Mouse (Mus musculus): ENCODE measurements around the gene Sec22c.

Gene Sec22c

DNA sequence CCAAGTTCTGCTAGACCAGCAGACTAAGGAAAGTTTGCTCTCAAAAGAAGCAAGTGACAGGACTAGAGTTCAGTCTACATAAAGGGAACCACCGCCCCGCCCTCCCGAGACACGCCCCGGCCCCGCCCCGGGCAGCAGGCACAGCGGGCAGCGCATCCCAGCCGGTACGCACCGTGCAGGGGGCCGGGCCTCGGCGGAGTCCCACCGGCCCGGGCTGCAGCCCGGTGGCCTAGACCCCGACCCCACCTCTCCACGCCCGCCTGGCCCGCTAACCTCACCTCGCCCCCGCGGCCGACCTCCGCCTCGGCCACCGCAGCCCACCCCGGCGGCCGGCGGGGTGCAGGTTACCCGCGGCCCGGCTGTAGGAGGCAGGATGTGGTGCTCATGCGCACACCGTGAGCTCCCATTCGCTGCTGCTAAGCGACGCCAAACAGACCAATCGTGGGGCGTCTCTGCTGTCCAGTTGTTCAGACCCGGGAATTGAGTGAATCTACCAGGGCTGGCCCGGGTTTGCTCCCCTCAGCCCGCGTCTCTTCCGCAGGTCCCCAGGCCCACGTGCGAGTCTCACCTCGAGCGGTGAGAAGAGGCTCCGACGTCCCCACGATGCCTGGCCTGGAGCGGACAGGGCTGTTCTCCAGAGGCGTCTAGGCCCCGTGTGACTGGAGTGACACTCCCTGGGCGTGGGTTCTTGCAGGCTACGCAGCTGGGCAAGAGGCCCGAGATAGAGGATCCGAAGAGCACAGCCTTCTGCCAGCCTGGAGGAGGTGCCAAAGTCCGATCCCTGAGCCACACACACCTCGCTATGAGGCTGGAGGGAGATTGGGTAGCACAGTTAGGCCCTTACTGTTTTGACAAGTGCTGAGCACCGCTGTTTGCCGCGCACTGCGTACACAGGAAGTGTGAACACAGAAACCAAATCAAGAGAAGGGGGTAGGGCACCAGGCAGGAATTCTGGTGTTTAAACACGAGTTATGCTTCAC lies at the start of gene Sec22c:
TSS of gene Sec22c (minus strand) at position 845 of the 980 bp plus-strand sequence.
- DNase-seq (ENCODE audit: low read depth) = peak; percentile 94

DNA sequence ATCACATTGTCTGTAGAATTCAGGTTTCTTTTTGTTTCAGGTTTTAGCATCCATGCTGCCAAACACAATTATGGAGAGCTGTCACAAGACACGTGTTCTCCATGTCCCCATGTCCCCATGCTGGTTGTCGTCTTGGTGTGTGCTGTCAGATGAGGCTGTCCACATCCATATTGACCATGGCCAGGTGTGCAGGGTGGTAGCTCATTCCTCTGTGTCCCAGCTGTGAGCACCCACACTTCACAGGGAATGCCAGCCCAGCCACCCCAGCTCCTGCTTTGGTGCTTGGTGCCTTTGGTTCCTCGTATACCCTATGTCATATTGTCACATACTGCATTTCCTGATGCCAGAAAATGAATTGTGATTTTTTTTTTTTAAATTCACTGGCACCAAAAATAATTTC lies 49.3 kb upstream of the Sec22c start:
- no peak for DNase-seq (ENCODE audit: low read depth)

- no peak for DNase-seq (ENCODE audit: low read depth)
Observed at GRCm38 (mm10) chr9:121752774-121753173, 47.5 kb upstream of the Sec22c start.

- no peak for DNase-seq (ENCODE audit: low read depth)
Observed at GRCm38 (mm10) chr9:121744051-121744450, 38.8 kb upstream of the Sec22c start.

- no peak for DNase-seq (ENCODE audit: low read depth)
Observed at GRCm38 (mm10) chr9:121741168-121741567, 35.9 kb upstream of the Sec22c start.

DNA sequence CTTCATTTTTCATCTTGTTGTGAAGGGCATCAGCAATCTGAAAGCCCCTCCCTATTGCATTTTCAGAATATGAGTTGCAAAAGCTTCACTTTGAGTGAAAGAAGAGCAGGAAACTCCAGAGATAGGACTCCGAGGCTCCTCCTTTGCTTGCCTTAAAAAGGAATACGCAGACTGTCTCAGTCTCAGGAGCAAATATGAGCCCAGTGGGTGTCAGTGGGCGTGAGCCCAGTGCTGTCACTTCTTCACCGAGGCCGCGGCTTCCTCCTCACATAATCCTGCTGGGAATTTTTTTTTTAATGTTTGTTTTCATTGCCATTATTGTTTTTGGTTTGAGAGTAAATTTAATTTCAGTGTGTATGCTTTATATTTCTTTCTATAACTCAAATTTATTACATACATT lies 35.2 kb upstream of the Sec22c start:
- no peak for DNase-seq (ENCODE audit: low read depth)

DNA sequence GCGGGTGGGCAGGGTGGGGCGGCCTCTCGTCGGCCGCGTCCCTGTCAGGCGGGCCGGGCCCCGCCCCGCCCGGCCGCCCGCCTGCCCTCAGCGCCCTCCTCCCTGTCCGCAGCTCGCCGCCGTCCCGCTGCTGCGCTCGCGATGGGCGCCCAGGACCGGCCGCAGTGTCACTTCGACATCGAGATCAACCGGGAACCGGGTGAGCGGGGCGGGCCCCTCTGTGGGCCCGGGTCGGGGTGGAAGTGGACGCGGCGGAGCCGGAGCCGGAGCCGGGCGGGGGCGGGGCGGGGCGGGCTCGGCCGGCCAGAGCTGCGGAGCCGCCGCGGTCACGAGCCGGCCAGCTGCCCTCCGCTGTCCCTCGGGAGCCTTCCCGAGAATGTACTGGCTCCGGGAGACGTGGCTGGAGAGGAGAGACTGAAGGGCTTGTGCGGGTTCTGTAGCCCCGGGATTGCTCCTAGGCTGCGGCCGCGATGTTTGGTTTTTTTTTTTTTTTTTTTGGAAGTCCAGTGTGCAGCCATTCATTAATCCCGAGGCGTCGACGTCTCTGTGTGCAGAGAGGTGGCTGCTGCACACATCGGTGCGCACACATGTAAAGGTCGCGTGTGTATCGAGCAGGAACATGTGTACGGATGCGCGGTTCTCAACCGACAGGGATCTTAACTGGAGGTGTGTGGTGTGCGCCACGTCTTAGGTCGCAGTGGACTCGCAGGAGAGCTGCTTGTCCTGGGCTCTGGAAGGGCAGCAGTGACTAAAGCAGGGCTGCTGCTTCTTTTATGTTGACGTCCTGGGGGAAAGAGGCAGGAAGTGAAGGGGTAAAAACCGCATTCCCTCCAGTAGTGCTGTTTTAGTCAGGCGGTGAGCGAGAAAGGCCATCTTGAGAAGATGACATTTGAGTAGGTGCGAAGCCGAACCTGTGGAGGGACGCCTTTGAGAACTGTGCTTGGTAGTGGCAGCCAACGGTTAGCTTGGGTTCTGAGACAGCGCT lies 14.3 kb upstream of the Sec22c start:
- no peak for DNase-seq (ENCODE audit: low read depth)

- DNase-seq (ENCODE audit: low read depth) = peak; percentile 98
Observed at GRCm38 (mm10) chr9:121718792-121719318, 13.6 kb upstream of the Sec22c start, which contains the start of gene Nktr. Gene Nktr, plus strand, starts transcription at chr9:121719169.

- no peak for DNase-seq (ENCODE audit: low read depth)
Observed at GRCm38 (mm10) chr9:121718070-121718705, 12.9 kb upstream of the Sec22c start.

- no peak for DNase-seq (ENCODE audit: low read depth)
Observed at GRCm38 (mm10) chr9:121717048-121717447, 11.8 kb upstream of the Sec22c start.

- no peak for DNase-seq (ENCODE audit: low read depth)
Observed at GRCm38 (mm10) chr9:121710584-121710975, 5.3 kb upstream of the Sec22c start.

GRCm38 (mm10) chr9:121709898-121710583 lies 4.8 kb upstream of the Sec22c start, which contains the start of gene Ss18l2:
Gene Ss18l2, plus strand, starts transcription at chr9:121710329.
- DNase-seq (ENCODE audit: low read depth) = peak; percentile 97

- DNase-seq (ENCODE audit: low read depth) = no peak
Observed at GRCm38 (mm10) chr9:121708506-121709486, 3.5 kb upstream of the Sec22c start.

DNA sequence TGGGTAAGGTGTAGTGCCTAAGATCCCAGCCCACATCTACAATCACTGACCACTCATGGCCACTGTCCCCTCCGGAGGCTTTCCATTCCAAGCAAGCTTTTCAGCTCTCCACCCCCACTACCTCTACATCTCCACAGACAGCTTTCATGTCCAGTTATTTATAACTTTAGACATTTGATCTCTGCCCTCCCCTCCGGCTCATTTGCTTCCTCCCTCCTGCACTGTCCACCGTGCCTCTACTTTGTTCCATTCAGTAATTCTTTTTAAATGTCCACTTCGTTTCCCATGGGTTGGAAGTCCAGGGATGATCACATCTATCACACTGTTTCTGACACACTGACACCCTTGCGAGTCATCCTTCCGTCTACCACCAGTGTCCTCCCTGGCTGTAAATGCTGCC lies 2.5 kb upstream of the Sec22c start:
- no peak for DNase-seq (ENCODE audit: low read depth)

DNA sequence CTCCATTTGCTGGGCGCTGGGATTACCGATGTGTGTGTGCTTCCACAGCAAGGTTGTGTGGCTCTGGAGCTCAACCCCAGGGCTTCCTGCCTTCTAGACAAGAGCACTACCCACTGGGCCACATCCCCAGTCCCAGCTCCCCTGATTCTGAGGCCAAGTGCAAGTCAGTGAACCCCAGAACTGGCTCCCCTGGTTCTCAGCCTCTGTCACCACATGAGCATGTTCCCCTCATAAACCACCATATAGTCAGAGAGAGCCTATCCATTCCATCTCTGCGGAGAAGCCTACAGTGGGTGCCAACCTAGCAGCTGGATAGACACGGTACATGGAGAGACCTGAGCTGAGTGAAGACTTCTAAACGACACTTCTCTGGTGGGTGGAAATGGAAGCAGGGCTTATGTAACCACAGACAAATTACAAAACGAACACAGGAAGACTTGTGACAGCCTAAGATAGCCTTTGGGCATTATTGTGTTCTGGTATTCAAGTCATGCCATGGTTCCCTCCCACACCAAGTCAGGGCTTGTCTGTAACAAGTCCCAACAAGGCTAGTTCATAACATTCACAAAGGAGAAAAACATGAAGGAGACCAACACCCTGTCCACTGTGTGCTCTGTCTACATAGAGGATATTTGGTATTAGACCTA lies 862 bp upstream of the Sec22c start:
- DNase-seq (ENCODE audit: low read depth) = no peak

GRCm38 (mm10) chr9:121704261-121704645 lies 1.0 kb downstream of the Sec22c start:
- DNase-seq (ENCODE audit: low read depth) = no peak

DNA sequence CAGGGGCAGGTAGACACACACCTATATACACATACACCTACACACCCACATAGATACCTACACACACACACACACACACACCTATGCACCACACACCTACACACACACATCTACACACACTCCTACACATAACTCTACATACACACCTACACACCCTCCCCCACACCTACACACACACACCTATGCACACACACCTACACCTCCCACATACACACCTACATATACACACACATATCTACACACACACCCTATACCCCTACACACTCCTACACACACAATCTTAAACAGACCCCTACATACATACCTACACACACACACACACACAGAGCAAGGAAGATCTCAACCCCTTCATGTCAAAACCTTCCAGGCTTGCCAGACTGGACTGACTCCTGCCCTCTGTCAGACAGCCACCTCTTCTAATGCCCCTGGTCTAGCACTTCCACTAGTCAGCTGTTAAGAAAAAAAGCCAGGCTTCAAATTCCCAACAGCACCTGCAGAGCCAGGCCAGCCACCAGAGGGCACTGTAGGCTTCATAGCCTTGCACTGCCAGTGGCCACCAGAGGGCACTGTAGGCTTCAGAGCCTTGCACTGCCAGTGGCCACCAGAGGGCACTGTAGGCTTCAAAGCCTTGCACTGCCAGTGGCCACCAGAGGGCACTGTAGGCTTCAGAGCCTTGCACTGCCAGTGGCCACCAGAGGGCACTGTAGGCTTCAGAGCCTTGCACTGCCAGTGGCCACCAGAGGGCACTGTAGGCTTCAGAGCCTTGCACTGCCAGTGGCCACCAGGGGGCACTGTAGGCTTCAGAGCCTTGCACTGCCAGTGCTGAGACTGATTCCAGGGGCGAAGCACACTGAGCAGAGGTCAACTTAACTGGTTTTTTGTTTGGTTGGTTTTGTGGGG lies 7.9 kb downstream of the Sec22c start:
- no peak for DNase-seq (ENCODE audit: low read depth)

DNA sequence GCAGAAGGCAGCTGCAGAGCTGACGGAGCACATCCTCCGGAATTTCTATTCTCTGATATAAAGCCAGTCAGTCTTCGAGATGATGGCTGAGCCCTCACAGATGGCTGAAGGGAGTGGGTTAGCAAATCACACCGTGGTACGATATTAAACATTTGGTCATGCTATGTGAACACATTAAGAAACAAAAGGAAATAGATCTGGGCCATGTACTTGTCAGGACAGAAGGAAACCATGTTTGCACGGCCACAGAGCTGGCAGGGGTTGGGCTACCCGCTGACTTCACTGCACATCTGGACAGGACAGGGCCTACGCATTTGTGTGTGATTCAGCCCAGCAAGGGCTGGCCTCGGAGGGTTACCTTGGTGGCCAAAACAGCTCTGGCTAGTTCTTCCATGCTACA lies 8.7 kb downstream of the Sec22c start:
- DNase-seq (ENCODE audit: low read depth) = no peak
